Mouse (Mus musculus): ENCODE measurements around the gene Olig2.

DNA sequence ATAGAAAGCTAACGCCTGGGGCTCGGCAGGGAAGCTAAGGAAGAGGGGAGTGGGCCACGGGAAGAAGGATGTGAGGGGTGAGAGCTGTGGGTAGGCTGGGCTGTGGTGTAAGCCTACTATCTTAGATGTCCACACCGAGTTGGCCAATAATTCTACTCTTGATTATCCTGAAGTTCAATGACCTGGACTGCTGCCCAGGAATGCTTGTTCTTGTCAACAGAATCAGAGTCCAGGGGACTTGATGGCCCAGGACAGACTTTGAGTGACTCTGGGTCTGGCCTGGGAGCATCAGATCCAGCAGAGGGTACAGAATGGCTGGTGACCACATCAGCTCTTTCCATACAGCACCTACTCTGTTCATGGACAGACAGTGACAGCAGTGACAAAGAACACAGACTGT is 13.8 kb downstream of the Olig2 start:
- TF ChIP-seq TCF12 (IDR thresholded peaks at IDR 0.05; ENCODE audit: low read depth, low read length) (no peak), CTCF (IDR thresholded peaks at IDR 0.05 in 2 of 3, conservative IDR thresholded peaks at IDR 0.05 in 1 of 3; ENCODE audit: control insufficient read depth in 1 of 3, insufficient read depth in 1 of 3, low read depth in 2 of 3, low read length in 3 of 3, poor library complexity in 1 of 3, severe bottlenecking in 1 of 3) (no peak)

Measured in MEL (cell line).